Mouse (Mus musculus): ENCODE data around the gene Xrra1. TPM values are rescaled to one million over a fixed set of nuclear protein-coding genes. Genes with fewer than 3 reads are reported as not detected.
"Not testable (repeated sequence)": the region's sequence is repeated elsewhere in the genome, so short reads cannot be mapped to it uniquely, and the experiment has no call there.

The Xrra1 gene
- polyA plus RNA-seq, 1 experiment from 2014 or later: 0.26 TPM

GRCm38 (mm10) chr7:99957226-99957965 is 98.5 kb downstream of the Xrra1 start:
- ATAC-seq (ENCODE audit: borderline replicate concordance, extremely low read depth, low FRiP score, low TSS enrichment): no peak
- no peak overlapping the region for H3K4me3 ChIP-seq
- no peak overlapping the region for H3K4me2 ChIP-seq
- H3K27me3 ChIP-seq: no peaks in the 10 kb centered on the region
- H3K36me3 ChIP-seq: peaks cover 4% of the 10 kb centered on the region
- no peak overlapping the region for H3K27ac ChIP-seq
- peaks cover under 1% of the 10 kb centered on the region; the same call in 1 of the 2 replicates for H3K4me1 ChIP-seq
- 82% methylated on average over 12 of the region's 12 CpGs for WGBS
- no peaks in the 10 kb centered on the region for H3K9me3 ChIP-seq
- H3K9ac ChIP-seq: no peak overlapping the region

- not testable (repeated sequence) for H3K4me3 ChIP-seq; H3K4me2 ChIP-seq; H3K9ac ChIP-seq; H3K9me3 ChIP-seq; H3K27ac ChIP-seq; H3K27me3 ChIP-seq; ATAC-seq (ENCODE audit: borderline replicate concordance, extremely low read depth, low FRiP score, low TSS enrichment); H3K36me3 ChIP-seq
- WGBS: 45% methylated on average over 2 of the region's 2 CpGs
- peaks cover 25% of the 10 kb centered on the region for H3K4me1 ChIP-seq
Observed at GRCm38 (mm10) chr7:99960571-99960970, 101.7 kb downstream of the Xrra1 start.

GRCm38 (mm10) chr7:99961518-99961917 is 102.6 kb downstream of the Xrra1 start:
- 81% methylated on average over 2 of the region's 2 CpGs for WGBS
- H3K9me3 ChIP-seq: no peaks in the 10 kb centered on the region
- H3K27me3 ChIP-seq: no peaks in the 10 kb centered on the region
- H3K9ac ChIP-seq: no peak overlapping the region
- H3K4me2 ChIP-seq: no peak overlapping the region
- no peak for ATAC-seq (ENCODE audit: borderline replicate concordance, extremely low read depth, low FRiP score, low TSS enrichment)
- no peak overlapping the region for H3K27ac ChIP-seq
- peaks cover 33% of the 10 kb centered on the region for H3K4me1 ChIP-seq
- no peaks in the 10 kb centered on the region for H3K36me3 ChIP-seq
- H3K4me3 ChIP-seq: no peak overlapping the region

- H3K4me1 ChIP-seq: peaks cover 41% of the 10 kb centered on the region
- H3K9me3 ChIP-seq: no peaks in the 10 kb centered on the region
- no peaks in the 10 kb centered on the region for H3K27me3 ChIP-seq
- H3K36me3 ChIP-seq: no peaks in the 10 kb centered on the region
- ATAC-seq (ENCODE audit: borderline replicate concordance, extremely low read depth, low FRiP score, low TSS enrichment): no peak
- no peak overlapping the region for H3K4me2 ChIP-seq
- H3K9ac ChIP-seq: no peak overlapping the region
- H3K27ac ChIP-seq: peak overlapping the region; percentile 18; the same call in 1 of the 2 replicates
- 42% methylated on average over 8 of the region's 8 CpGs for WGBS
- H3K4me3 ChIP-seq: no peak overlapping the region
Observed at GRCm38 (mm10) chr7:99962536-99963236, 103.8 kb downstream of the Xrra1 start.

GRCm38 (mm10) chr7:99963237-99963860 is 104.4 kb downstream of the Xrra1 start:
- Histone ChIP-seq H3K9ac (no peak overlapping the region), H3K36me3 (no peaks in the 10 kb centered on the region), H3K9me3 (no peaks in the 10 kb centered on the region), H3K4me1 (peaks cover 41% of the 10 kb centered on the region), H3K27ac (no peak overlapping the region; the same call in 1 of the 2 replicates), H3K27me3 (no peaks in the 10 kb centered on the region), H3K4me3 (no peak overlapping the region), H3K4me2 (no peak overlapping the region)
- no peak for ATAC-seq (ENCODE audit: borderline replicate concordance, extremely low read depth, low FRiP score, low TSS enrichment)
- WGBS: 72% methylated on average over 3 of the region's 3 CpGs

- Histone ChIP-seq H3K27ac (peak overlapping the region; percentile 15; the same call in 1 of the 2 replicates), H3K36me3 (no peaks in the 10 kb centered on the region), H3K4me1 (peaks cover 41% of the 10 kb centered on the region), H3K9me3 (no peaks in the 10 kb centered on the region), H3K4me3 (no peak overlapping the region), H3K4me2 (no peak overlapping the region), H3K27me3 (no peaks in the 10 kb centered on the region), H3K9ac (no peak overlapping the region)
- WGBS: 30% methylated on average over 9 of the region's 9 CpGs
- no peak for ATAC-seq (ENCODE audit: borderline replicate concordance, extremely low read depth, low FRiP score, low TSS enrichment)
Observed at GRCm38 (mm10) chr7:99965020-99965841, 106.3 kb downstream of the Xrra1 start.

GRCm38 (mm10) chr7:99966011-99966721 is 107.2 kb downstream of the Xrra1 start:
- Histone ChIP-seq H3K27ac (no peak overlapping the region), H3K9me3 (no peaks in the 10 kb centered on the region), H3K27me3 (no peaks in the 10 kb centered on the region), H3K4me3 (no peak overlapping the region), H3K4me2 (no peak overlapping the region), H3K4me1 (peaks cover 41% of the 10 kb centered on the region), H3K9ac (no peak overlapping the region), H3K36me3 (no peaks in the 10 kb centered on the region)
- ATAC-seq (ENCODE audit: borderline replicate concordance, extremely low read depth, low FRiP score, low TSS enrichment): no peak; the same call in 1 of the 2 replicates
- 56% methylated on average over 9 of the region's 9 CpGs for WGBS

Other genes starting within 250 kb of the Xrra1 start
- 0.89 and 1.1 TPM in 2 replicates for gene Tpbgl, start 232.0 kb upstream of the Xrra1 start, polyA plus RNA-seq (2015; fragmentation: Nextera tagmentation; extraction: Ambion mirVana)
- gene Slco2b1, start 147.8 kb upstream of the Xrra1 start, polyA plus RNA-seq (2015; fragmentation: Nextera tagmentation; extraction: Ambion mirVana): 4.0 TPM in 2 replicates
- gene Olfr520, start 128.8 kb upstream of the Xrra1 start, polyA plus RNA-seq (2015; fragmentation: Nextera tagmentation; extraction: Ambion mirVana): not detected in 2 replicates
- gene Olfr521, start 95.6 kb upstream of the Xrra1 start, polyA plus RNA-seq (2015; fragmentation: Nextera tagmentation; extraction: Ambion mirVana): not detected in 2 replicates
- 5.0 and 5.3 TPM in 2 replicates for gene Neu3, start 30.7 kb upstream of the Xrra1 start, polyA plus RNA-seq (2015; fragmentation: Nextera tagmentation; extraction: Ambion mirVana)
- 400 and 403 TPM in 2 replicates for gene Spcs2, start 4.3 kb downstream of the Xrra1 start, polyA plus RNA-seq (2015; fragmentation: Nextera tagmentation; extraction: Ambion mirVana)
- 5.6 and 5.9 TPM in 2 replicates for gene Rnf169, start 121.3 kb downstream of the Xrra1 start, polyA plus RNA-seq (2015; fragmentation: Nextera tagmentation; extraction: Ambion mirVana)
- not detected in 2 replicates for gene Chrdl2, start 147.1 kb downstream of the Xrra1 start, polyA plus RNA-seq (2015; fragmentation: Nextera tagmentation; extraction: Ambion mirVana)

Data from lung, embryonic 15.5 days (tissue).